Mouse (Mus musculus): ENCODE results near the gene Ccdc189. TPM values are rescaled to one million over a fixed set of nuclear protein-coding genes. Genes with fewer than 3 reads are reported as not detected.
A peak's percentile ranks its signal among the peaks of the same experiment; 100 is the strongest.

The Ccdc189 gene
- total and polyA plus RNA-seq, 2 experiments from 2014 or later, result 8.1 to 11.8 TPM

DNA sequence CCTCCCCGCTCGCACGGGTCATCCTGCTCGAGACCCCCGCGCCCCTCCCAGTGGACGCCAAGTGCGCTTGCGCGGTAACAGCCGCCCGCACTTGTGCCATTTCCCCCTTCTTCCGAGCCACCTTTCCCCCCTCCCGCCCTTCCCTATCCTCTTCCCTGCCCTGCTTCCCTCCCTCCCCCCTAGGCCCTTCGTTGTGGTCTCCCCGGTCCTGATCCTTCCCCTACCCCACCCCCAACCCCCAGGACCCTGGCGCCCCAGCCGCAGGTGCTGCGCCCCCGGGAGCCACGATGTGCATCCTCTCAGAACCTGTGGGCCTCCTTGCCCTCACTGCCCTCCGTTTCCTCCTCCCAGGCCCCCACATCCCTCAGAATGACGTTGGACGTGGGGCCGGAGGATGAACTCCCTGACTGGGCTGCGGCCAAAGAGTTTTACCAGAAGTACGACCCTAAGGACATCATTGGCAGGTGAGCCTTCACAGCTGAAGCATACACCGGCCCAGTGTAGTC lies 14.8 kb downstream of the Ccdc189 start:
- 0 out of 2 replicates have a peak, but pooled peaks cover 11% of the 10 kb centered on the region for H3K4me1 ChIP-seq (ENCODE audit: insufficient read depth, low read length)
- H3K27me3 ChIP-seq (ENCODE audit: insufficient read depth, low read length), result no peaks in the 10 kb centered on the region
- peak overlapping the region; percentile 72 for H3K27ac ChIP-seq (ENCODE audit: low read depth, low read length)
- peaks cover 11% of the 10 kb centered on the region for H3K36me3 ChIP-seq (ENCODE audit: insufficient read depth, low read length)
- H3K4me2 ChIP-seq (ENCODE audit: low read depth, low read length, poor library complexity, severe bottlenecking), result peak overlapping the region; percentile 88
- peak; percentile 75; the same call in 1 of the 2 replicates for ATAC-seq (ENCODE audit: low FRiP score)
- peak overlapping the region; percentile 72 for H3K9ac ChIP-seq (replicated peaks; ENCODE audit: low read length, poor library complexity, severe bottlenecking)
- 3% methylated on average over 24 of the region's 28 CpGs for WGBS
- no peaks in the 10 kb centered on the region for H3K9me3 ChIP-seq (ENCODE audit: low read length)
- H3K4me3 ChIP-seq (ENCODE audit: low read depth, low read length), result peak overlapping the region; percentile 64
- TF ChIP-seq CTCF (IDR thresholded peaks at IDR 0.05), result no peak
- DNase-seq (ENCODE audit: low spot score), result peak; percentile 7

DNA sequence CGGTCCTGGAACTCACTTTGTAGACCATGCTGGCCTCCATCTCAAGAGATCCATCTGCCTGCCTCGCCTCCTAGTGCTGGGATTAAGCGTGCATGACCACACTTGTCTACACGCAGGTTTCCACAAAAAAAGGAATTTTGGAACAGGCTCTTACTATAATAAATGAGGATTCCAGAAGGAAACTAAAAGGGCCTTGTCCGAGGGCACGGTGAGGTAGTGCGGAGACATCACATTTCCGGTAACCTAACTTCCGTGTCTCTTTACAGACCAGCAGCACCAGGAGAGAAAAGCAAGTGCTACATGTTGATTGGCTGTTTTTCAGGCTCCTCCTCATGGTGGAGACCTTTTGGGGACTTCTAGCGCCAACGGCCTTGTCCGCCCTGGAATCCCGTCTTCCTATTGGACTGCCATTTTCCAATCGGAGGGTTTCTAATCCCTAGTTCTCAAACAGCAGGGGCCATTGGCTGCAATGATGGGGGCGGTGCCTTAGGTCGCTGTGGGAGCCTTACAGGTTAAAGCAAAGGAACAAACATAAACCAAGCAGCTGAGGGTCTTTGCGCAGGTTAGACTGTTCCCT lies 15.4 kb downstream of the Ccdc189 start, which contains the start of gene Phkg2:
TSS of gene Phkg2 (plus strand) at position 446 of the 577 bp plus-strand sequence.
- H3K9me3 ChIP-seq (ENCODE audit: low read length), result no peaks in the 10 kb centered on the region
- H3K36me3 ChIP-seq (ENCODE audit: insufficient read depth, low read length), result peaks cover 10% of the 10 kb centered on the region
- peak; percentile 99 for DNase-seq (ENCODE audit: low spot score)
- peak within 1 kb of the TSS; percentile 88 for H3K4me2 ChIP-seq (ENCODE audit: low read depth, low read length, poor library complexity, severe bottlenecking)
- under 1% methylated on average over 17 of the region's 17 CpGs for WGBS
- H3K4me3 ChIP-seq (ENCODE audit: low read depth, low read length), result peak within 1 kb of the TSS; percentile 64
- 0 out of 2 replicates have a peak, but pooled peaks have one; percentile 15 for TF ChIP-seq CTCF (IDR thresholded peaks at IDR 0.05)
- H3K27me3 ChIP-seq (ENCODE audit: insufficient read depth, low read length), result no peaks in the 10 kb centered on the region
- H3K4me1 ChIP-seq (ENCODE audit: insufficient read depth, low read length), result 0 out of 2 replicates have a peak, but pooled peaks cover 11% of the 10 kb centered on the region
- peak within 1 kb of the TSS; percentile 85 for H3K27ac ChIP-seq (ENCODE audit: low read depth, low read length)
- ATAC-seq (ENCODE audit: low FRiP score), result peak; percentile 96
- peak within 1 kb of the TSS; percentile 72 for H3K9ac ChIP-seq (replicated peaks; ENCODE audit: low read length, poor library complexity, severe bottlenecking)

DNA sequence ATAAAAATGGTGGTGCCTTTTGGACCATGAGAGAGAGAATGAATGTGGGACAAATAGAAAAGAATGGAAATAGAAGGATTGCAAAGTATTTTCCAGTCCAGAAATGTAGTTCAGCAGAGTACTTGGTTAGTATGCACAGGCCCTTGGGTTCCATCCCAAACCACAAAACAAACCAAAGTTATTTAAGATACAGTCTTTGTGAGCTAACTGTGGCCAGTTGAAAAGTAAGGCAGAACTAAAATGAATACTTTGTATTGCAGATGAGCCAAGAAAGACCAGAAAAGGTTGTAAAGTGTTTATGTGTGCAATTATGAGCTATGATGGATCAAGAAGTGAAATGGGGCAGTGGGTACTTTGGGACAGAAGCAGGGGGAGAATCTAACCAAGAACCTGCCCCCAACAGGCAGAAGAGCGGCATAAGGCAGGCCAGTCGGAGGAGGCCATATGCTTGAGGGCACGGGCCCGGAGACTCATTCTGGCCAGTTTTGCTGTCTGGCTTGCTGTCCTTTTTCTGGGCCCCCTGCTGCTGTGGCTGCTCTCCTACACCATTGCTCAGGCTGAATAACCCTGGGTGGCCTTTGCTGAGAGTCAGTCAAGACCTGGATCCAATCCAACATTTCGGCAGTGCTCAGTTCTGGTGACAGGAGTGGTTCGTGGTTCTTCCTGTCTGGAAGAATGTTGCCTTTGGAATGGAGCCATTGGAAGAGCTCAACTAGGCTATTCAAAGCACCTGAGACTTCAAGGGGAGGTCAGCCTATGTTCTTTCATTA lies 23.8 kb downstream of the Ccdc189 start:
- H3K4me1 ChIP-seq (ENCODE audit: insufficient read depth, low read length), result no peaks in the 10 kb centered on the region
- no peaks in the 10 kb centered on the region for H3K27me3 ChIP-seq (ENCODE audit: insufficient read depth, low read length)
- H3K36me3 ChIP-seq (ENCODE audit: insufficient read depth, low read length), result peaks cover 34% of the 10 kb centered on the region
- no peak overlapping the region for H3K4me3 ChIP-seq (ENCODE audit: low read depth, low read length)
- H3K4me2 ChIP-seq (ENCODE audit: low read depth, low read length, poor library complexity, severe bottlenecking), result no peak overlapping the region
- H3K27ac ChIP-seq (ENCODE audit: low read depth, low read length), result no peak overlapping the region
- TF ChIP-seq CTCF (IDR thresholded peaks at IDR 0.05), result 0 out of 2 replicates have a peak, but pooled peaks have one; percentile 2
- ATAC-seq (ENCODE audit: low FRiP score) (no peak), DNase-seq (ENCODE audit: low spot score) (peak; percentile 50)
- H3K9me3 ChIP-seq (ENCODE audit: low read length), result no peaks in the 10 kb centered on the region
- 69% methylated on average over 6 of the region's 6 CpGs for WGBS
- no peak overlapping the region for H3K9ac ChIP-seq (replicated peaks; ENCODE audit: low read length, poor library complexity, severe bottlenecking)

DNA sequence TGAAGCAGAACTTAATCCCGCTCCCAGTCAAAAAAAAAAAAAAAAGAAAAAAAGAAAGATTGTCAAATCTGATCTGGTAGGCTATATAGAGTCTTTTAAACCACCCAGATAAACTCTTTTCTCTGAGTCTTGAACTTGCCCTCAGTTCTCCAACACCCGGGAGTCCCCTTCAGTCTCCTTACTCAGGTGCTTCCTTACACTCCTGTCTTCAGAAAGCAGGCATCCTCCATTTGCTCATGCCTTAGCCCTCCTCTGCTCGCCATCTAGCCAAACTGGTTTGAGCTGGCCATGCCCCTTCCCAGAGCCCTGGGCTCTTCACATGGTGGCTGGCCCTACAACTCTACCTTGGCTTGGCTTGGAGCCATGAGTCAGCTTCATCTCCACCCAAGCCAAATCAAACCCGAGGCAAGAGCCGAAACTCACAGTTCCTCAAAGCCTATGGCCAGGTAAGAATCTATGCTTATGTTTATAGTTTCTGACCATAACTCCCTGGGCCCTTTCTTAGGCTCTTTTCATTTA lies 27.0 kb downstream of the Ccdc189 start, which contains the start of gene Tmem265:
TSS of gene Tmem265 (plus strand) at position 51 of the 519 bp plus-strand sequence.
- Histone ChIP-seq H3K4me1 (ENCODE audit: insufficient read depth, low read length) (no peaks in the 10 kb centered on the region), H3K27me3 (ENCODE audit: insufficient read depth, low read length) (no peaks in the 10 kb centered on the region), H3K27ac (ENCODE audit: low read depth, low read length) (no peak within 1 kb of the TSS), H3K4me2 (ENCODE audit: low read depth, low read length, poor library complexity, severe bottlenecking) (no peak within 1 kb of the TSS), H3K9ac (replicated peaks; ENCODE audit: low read length, poor library complexity, severe bottlenecking) (no peak within 1 kb of the TSS), H3K9me3 (ENCODE audit: low read length) (no peaks in the 10 kb centered on the region), H3K4me3 (ENCODE audit: low read depth, low read length) (no peak within 1 kb of the TSS), H3K36me3 (ENCODE audit: insufficient read depth, low read length) (peaks cover 57% of the 10 kb centered on the region)
- TF ChIP-seq CTCF (IDR thresholded peaks at IDR 0.05), result no peak
- DNase-seq (ENCODE audit: low spot score) (no peak), ATAC-seq (ENCODE audit: low FRiP score) (no peak)
- WGBS, result 97% methylated on average over 5 of the region's 5 CpGs

DNA sequence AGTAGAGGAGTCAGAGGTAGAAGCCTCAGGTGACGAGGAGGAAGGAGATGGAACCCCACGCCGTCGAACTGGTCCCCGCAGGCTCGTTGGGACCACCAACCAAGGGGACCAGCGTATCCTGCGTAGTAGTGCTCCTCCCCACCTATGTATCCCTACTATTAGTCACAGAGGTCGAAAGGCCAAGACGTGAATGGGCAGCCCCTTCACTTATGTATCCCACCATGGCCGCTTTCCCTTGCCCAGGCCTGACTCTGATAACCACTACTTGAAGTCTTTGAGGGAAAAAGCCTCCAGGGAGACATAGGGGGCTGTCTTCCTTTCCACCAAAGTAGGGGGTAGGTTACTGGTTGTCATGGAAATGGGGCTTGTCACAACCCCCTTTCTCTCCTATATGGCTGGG lies 27.8 kb downstream of the Ccdc189 start:
- Histone ChIP-seq H3K36me3 (ENCODE audit: insufficient read depth, low read length) (peaks cover 57% of the 10 kb centered on the region), H3K9ac (replicated peaks; ENCODE audit: low read length, poor library complexity, severe bottlenecking) (no peak overlapping the region), H3K4me2 (ENCODE audit: low read depth, low read length, poor library complexity, severe bottlenecking) (no peak overlapping the region), H3K27ac (ENCODE audit: low read depth, low read length) (no peak overlapping the region), H3K4me1 (ENCODE audit: insufficient read depth, low read length) (no peaks in the 10 kb centered on the region), H3K27me3 (ENCODE audit: insufficient read depth, low read length) (no peaks in the 10 kb centered on the region), H3K4me3 (ENCODE audit: low read depth, low read length) (no peak overlapping the region), H3K9me3 (ENCODE audit: low read length) (no peaks in the 10 kb centered on the region)
- ATAC-seq (ENCODE audit: low FRiP score), result no peak
- DNase-seq (ENCODE audit: low spot score), result no peak
- no peak for TF ChIP-seq CTCF (IDR thresholded peaks at IDR 0.05)
- 93% methylated on average over 11 of the region's 11 CpGs for WGBS
